Mouse (Mus musculus) embryonic fibroblast, embryonic 13.5 days (primary cell): ENCODE results near the gene Acy3.

Experiments
- CTCF ChIP-seq: IDR thresholded peaks from 2 replicates; pipeline ENCODE4 v1.5.1; 2011; ENCODE audit warnings: mild to moderate bottlenecking, control low read depth, low read length, moderate library complexity, borderline replicate concordance; ENCODE audit not compliant: insufficient read depth
- POLR2A ChIP-seq: IDR thresholded peaks from 2 replicates; pipeline ENCODE4 v1.6.1; 2011; ENCODE audit warnings: low read depth, mild to moderate bottlenecking, control low read depth, low read length, moderate library complexity

DNA sequence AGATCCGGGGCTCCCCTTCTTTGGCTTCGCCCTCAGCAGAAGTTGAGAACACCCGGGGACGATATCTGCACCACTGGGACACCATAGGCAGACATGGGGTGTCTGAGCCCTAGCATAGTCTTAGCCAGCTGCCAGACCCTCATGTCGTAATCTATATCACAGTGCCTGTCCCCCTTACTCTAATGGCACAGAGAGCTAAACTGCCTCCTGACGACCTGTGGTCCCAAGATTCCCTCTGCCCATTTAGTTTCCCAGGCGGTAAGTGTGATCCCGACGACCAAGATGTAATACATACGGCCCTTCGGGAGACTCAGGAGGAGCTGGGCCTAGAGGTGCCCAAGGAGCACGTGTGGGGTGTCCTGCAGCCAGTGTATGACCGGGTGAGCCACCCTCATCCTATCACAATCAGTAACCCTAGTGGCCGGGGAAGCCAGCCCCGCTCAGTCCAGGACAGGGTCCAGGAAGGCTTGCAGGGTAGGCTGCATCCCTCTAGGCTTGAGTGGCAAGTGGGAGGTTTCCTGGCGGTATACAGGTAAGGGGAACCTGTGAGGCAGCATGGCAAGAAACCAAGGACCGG, 14.7 kb downstream of the Acy3 start:
- TF ChIP-seq POLR2A, result peak; percentile 25; the same call in 1 of the 2 replicates
- no peak for TF ChIP-seq CTCF
